Mouse (Mus musculus): Measurements from ENCODE around the gene Gm21083. TPM values are rescaled to one million over a fixed set of nuclear protein-coding genes. Genes with fewer than 3 reads are reported as not detected.
"Not testable (repeated sequence)": the region's sequence is repeated elsewhere in the genome, so short reads cannot be mapped to it uniquely, and the experiment has no call there.

Gene Gm21083
- not detected in 2 replicates for polyA plus RNA-seq (2011; ENCODE audit: insufficient read depth, insufficient read length, low replicate concordance, missing spikeins)

DNA sequence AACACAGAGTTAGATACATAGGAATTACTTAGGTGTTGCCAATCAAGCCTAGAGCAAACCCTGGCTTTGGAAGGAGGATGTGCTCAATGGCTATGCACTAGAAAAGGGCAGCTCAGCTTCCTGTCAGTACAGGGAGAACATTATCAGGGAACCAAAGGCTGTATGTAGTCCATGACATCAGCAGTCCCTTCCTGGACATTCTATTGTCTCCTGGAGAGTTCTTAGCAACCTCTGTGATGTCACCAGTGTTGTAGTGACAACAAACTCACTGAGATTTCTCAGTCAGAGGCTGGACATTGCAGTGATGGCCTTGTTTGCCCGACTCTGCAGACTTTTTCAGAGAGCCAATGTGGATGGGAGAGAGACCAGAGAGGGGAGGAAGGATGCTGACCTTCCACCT is at the start of gene Gm21083:
Gene Gm21083, plus strand, starts transcription at position 301 of the 400 bp plus-strand sequence.
- not testable (repeated sequence) for H3K4me3 ChIP-seq (replicated peaks; ENCODE audit: control insufficient read depth, low read depth, low read length); H3K4me1 ChIP-seq (ENCODE audit: control insufficient read depth, insufficient read depth, low read length); H3K27ac ChIP-seq (ENCODE audit: control insufficient read depth, insufficient read depth, low read depth, low read length, poor library complexity)
- 0% methylated on average over 1 of the region's 1 CpGs for WGBS

DNA sequence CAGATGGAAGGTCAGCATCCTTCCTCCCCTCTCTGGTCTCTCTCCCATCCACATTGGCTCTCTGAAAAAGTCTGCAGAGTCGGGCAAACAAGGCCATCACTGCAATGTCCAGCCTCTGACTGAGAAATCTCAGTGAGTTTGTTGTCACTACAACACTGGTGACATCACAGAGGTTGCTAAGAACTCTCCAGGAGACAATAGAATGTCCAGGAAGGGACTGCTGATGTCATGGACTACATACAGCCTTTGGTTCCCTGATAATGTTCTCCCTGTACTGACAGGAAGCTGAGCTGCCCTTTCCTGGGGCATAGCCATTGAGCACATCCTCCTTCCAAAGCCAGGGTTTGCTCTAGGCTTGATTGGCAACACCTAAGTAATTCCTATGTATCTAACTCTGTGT is 48.0 kb upstream of the Gm21083 start, which contains the start of gene Gm21190:
Gene Gm21190, minus strand, starts transcription at position 101 of the 400 bp plus-strand sequence.
- H3K4me3 ChIP-seq (replicated peaks; ENCODE audit: control insufficient read depth, low read depth, low read length); H3K27ac ChIP-seq (ENCODE audit: control insufficient read depth, insufficient read depth, low read depth, low read length, poor library complexity): not testable (repeated sequence)
- 25% methylated on average over 1 of the region's 1 CpGs for WGBS

DNA sequence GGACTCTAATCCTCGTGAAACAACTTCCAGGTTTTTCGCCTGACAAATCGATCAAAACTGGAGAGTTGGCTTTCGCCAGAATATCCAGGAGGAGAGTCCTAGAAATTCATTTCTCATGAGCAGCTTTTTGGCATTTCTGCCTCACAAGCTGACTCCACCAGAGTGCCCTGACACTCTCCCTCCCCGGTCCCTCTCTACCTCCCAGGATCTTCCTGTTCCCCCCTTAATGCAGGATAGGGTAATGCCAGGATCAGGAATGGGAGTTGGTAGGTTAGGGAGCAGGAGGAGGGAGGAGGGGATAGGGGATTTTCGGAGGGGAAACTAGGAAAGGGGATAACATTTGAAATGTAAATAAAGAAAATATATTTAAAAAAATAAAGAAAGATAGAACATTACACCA is 28.5 kb upstream of the Gm21083 start:
- 72% methylated on average over 6 of the region's 6 CpGs for WGBS
- not testable (repeated sequence) for H3K4me1 ChIP-seq (ENCODE audit: control insufficient read depth, insufficient read depth, low read length); H3K27ac ChIP-seq (ENCODE audit: control insufficient read depth, insufficient read depth, low read depth, low read length, poor library complexity); H3K4me3 ChIP-seq (replicated peaks; ENCODE audit: control insufficient read depth, low read depth, low read length)

More for the DNA sequence above, 48.0 kb upstream of the Gm21083 start, which contains the start of gene Gm21190:
- H3K4me1 ChIP-seq (ENCODE audit: control insufficient read depth, insufficient read depth, low read length): not testable (repeated sequence)

DNA sequence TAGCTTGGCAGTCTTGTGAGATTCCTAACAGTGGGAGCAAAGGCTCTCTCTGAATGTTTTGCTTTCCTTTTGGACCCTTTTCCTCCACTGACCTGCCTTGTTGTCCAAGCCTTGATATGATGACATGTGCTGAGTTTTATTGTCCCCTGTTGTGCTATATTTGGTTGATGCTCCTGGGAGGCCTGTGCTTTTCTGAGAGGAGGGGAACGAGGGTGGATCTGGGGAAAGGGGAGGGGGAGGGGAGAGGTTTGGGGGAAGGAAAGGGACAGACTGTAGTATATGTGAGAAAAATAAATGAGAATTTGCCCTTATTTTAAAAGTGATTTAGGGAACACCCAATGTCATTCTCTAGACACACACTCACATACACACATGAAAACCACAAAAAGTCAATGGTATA is 28.0 kb upstream of the Gm21083 start:
- not testable (repeated sequence) for H3K27ac ChIP-seq (ENCODE audit: control insufficient read depth, insufficient read depth, low read depth, low read length, poor library complexity); H3K4me3 ChIP-seq (replicated peaks; ENCODE audit: control insufficient read depth, low read depth, low read length); H3K4me1 ChIP-seq (ENCODE audit: control insufficient read depth, insufficient read depth, low read length)
- WGBS: 31% methylated on average over 1 of the region's 1 CpGs

DNA sequence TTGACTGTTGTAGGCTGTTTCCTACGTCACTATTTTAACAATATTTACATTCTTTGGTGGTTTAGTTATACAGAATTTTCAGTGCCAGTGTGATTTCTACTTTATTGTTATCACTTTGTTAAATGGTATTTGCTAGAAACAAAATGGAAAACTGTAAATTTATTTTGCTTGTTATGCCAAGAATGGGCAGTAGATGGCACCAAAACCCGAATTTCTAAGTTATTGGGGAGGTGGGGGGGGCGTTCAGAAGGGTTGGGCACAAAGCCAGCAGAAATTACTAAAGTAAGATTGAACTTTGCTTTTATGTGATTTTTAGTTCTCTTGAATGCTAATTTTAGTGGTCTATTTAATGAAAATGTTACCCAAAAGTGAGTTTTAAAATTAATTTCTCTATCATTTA is 27.5 kb upstream of the Gm21083 start:
- 8% methylated on average over 3 of the region's 3 CpGs for WGBS
- H3K4me1 ChIP-seq (ENCODE audit: control insufficient read depth, insufficient read depth, low read length); H3K4me3 ChIP-seq (replicated peaks; ENCODE audit: control insufficient read depth, low read depth, low read length); H3K27ac ChIP-seq (ENCODE audit: control insufficient read depth, insufficient read depth, low read depth, low read length, poor library complexity): not testable (repeated sequence)

DNA sequence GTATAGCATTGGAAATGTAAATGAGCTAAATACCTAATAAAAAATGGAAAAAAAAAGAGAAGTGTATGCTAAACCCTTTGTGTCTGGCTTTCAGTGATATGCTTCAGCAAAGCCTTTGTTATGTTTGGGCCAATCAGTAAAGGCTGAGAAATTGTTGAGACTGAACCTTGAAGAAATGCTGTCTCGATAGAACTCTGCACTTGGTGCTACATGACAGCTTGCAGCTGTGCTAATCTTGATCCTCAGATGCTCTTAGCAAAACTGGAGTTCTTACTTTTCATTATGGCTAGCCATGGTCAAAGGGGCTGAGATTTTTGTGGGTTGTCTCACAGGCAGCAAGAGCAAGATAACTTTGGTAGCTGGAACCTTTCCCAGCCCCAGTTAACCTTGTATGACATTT is 18.5 kb upstream of the Gm21083 start:
- not testable (repeated sequence) for H3K4me1 ChIP-seq (ENCODE audit: control insufficient read depth, insufficient read depth, low read length); H3K4me3 ChIP-seq (replicated peaks; ENCODE audit: control insufficient read depth, low read depth, low read length); H3K27ac ChIP-seq (ENCODE audit: control insufficient read depth, insufficient read depth, low read depth, low read length, poor library complexity)
- WGBS: 62% methylated on average over 1 of the region's 1 CpGs

DNA sequence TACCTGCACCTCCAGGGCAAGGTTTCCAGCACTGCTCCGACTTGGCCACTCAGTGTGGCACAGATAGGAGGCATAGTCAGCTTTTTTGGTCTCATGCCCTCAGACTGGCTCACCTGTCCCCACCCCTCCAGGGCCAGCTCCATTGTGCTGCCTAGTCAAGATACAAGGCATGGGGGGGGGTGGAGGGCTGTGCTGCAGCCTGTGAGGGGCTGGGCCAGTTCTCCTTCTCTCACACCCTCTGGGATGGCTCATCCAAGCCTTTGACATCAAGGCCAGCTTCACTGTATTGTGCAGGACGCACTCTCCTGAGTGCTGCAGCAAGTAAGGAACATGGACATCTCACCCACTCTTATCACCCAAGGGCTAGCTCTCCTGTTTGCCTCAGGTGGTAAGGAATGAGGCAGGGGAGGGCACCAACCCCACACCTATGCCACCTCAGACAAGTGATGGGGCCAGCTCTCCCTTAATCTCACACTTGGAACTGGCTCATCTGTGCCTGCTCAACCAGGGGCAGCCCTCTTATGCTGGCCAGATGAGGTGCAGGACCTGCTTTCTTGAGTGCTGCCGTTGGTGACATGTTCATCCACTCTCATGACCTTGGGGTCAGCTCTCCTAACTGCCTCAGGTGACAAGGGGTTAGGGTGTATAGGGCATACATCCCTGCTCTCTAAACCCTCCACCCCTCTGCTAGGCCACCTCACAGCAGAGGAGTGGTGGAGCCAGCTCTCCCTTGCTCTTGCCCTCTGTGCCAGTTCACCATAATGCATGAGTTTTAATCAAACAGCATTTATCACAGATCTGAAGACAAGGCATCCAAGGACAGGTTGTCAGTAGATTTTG is 15.5 kb upstream of the Gm21083 start:
- not testable (repeated sequence) for H3K4me3 ChIP-seq (replicated peaks; ENCODE audit: control insufficient read depth, low read depth, low read length); H3K4me1 ChIP-seq (ENCODE audit: control insufficient read depth, insufficient read depth, low read length); H3K27ac ChIP-seq (ENCODE audit: control insufficient read depth, insufficient read depth, low read depth, low read length, poor library complexity)
- 66% methylated on average over 3 of the region's 3 CpGs for WGBS

DNA sequence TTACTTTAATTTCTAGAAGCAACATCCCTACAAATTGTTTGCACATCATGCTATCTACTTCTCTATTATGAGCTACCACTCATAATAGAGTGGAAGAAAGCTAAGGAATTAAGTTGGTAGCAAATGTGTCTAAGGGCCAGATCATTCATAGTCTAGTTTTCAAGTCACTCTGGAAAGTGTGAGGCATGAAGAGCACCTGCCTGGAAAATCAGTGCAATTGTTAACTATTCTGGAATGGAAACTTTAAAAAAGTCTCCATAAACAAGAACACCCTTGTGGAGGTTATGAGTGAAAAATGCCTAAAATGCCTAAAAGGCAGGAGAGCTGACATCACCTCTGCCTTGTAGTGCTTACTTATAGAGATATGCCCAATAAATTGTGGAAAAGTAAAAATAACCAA is 3.4 kb upstream of the Gm21083 start:
- H3K4me1 ChIP-seq (ENCODE audit: control insufficient read depth, insufficient read depth, low read length); H3K4me3 ChIP-seq (replicated peaks; ENCODE audit: control insufficient read depth, low read depth, low read length); H3K27ac ChIP-seq (ENCODE audit: control insufficient read depth, insufficient read depth, low read depth, low read length, poor library complexity): not testable (repeated sequence)

DNA sequence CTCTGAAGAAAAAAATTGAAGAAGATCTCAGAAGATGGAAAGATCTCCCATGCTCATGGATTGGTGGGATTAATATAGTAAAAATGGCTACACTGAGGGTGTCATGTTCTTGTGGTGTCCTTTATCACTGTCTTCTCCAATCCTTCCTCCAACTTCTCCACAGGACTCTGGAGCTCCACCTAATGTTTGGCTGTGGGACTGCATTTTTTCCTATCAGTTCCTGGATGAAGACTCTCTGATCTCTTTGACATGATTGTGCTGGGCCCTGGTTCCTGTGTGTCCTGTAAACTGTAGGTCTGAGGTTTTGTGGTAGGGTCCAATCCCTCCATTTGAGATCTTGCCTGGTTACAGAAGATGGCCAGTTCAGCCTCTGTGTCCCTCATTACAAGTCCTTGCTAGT is 9.2 kb downstream of the Gm21083 start:
- not testable (repeated sequence) for H3K27ac ChIP-seq (ENCODE audit: control insufficient read depth, insufficient read depth, low read depth, low read length, poor library complexity); H3K4me1 ChIP-seq (ENCODE audit: control insufficient read depth, insufficient read depth, low read length); H3K4me3 ChIP-seq (replicated peaks; ENCODE audit: control insufficient read depth, low read depth, low read length)

DNA sequence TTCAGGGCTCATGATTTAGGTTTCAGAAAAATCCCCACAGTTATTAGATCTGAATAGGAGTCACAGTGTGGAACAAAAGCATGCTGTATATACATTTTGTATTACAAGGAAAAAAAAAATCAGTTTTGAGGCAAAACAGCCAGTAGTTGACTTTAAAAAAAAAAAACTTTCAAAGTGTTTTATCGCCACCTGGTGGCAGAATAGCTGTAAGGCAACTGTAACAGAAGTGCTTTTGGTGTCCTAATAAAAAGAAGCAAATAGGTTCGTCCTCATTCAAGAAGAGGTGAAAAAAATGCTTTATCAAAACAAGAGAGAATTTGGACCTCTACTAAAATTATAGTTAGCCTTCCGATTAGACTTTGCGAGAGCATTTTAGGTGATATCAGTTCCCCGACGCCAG is 11.2 kb downstream of the Gm21083 start:
- not testable (repeated sequence) for H3K4me1 ChIP-seq (ENCODE audit: control insufficient read depth, insufficient read depth, low read length); H3K4me3 ChIP-seq (replicated peaks; ENCODE audit: control insufficient read depth, low read depth, low read length); H3K27ac ChIP-seq (ENCODE audit: control insufficient read depth, insufficient read depth, low read depth, low read length, poor library complexity)
- WGBS: 29% methylated on average over 6 of the region's 6 CpGs

DNA sequence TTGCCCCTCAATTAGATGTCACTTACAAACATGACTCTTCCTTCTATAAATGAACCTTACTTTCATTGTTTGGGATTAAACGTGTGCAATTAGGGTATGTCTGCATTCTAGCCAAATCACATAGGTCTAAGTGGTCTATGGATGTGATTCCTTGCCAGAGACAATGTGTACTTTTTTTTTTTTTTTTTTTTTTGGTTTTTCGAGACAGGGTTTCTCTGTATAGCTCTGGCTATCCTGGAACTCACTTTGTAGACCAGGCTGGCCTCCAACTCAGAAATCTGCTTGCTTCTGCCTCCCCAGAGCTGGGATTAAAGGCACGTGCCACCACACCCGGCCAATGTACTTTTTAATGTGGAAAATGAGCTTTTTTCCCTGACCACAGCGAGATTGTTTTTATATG is 13.5 kb downstream of the Gm21083 start:
- WGBS: 49% methylated on average over 5 of the region's 5 CpGs
- not testable (repeated sequence) for H3K27ac ChIP-seq (ENCODE audit: control insufficient read depth, insufficient read depth, low read depth, low read length, poor library complexity); H3K4me1 ChIP-seq (ENCODE audit: control insufficient read depth, insufficient read depth, low read length); H3K4me3 ChIP-seq (replicated peaks; ENCODE audit: control insufficient read depth, low read depth, low read length)

DNA sequence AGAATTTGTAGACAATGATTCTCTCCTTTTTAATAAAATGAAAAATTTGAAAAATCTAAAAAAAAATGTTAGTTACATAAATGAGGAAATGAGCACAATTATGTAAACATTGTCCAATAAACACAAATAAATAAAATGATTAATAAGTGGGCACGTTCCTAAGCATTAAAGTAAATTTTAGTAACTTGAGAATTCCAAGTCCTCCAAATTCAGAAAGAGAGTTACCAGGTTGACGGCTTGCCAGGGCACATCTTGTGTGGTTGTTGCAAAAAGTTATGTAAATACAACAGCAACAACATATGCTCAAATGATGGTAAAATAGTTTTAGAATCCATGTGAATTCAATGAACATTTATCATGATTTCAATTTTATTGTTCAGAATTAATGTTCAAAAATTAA is 14.4 kb downstream of the Gm21083 start:
- not testable (repeated sequence) for H3K4me1 ChIP-seq (ENCODE audit: control insufficient read depth, insufficient read depth, low read length); H3K27ac ChIP-seq (ENCODE audit: control insufficient read depth, insufficient read depth, low read depth, low read length, poor library complexity); H3K4me3 ChIP-seq (replicated peaks; ENCODE audit: control insufficient read depth, low read depth, low read length)
- 57% methylated on average over 2 of the region's 2 CpGs for WGBS

DNA sequence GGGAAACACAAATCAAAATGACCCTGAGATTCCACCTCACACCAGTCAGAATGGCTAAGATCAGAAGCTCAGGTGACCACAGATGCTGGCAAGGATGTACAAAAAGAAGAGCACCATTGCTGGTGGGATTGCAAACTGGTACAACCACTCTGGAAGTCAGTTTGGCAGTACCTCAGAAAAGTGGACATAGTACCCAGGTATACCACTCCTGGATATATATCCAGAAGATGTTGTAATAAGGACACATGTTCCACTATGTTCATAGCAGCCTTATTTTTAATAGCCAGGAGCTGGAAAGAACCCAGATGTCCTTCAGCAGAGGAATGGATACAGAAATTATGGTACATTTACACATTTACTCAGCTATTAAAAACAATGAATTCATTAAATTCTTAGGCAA is 21.7 kb downstream of the Gm21083 start:
- H3K27ac ChIP-seq (ENCODE audit: control insufficient read depth, insufficient read depth, low read depth, low read length, poor library complexity); H3K4me3 ChIP-seq (replicated peaks; ENCODE audit: control insufficient read depth, low read depth, low read length); H3K4me1 ChIP-seq (ENCODE audit: control insufficient read depth, insufficient read depth, low read length): not testable (repeated sequence)

DNA sequence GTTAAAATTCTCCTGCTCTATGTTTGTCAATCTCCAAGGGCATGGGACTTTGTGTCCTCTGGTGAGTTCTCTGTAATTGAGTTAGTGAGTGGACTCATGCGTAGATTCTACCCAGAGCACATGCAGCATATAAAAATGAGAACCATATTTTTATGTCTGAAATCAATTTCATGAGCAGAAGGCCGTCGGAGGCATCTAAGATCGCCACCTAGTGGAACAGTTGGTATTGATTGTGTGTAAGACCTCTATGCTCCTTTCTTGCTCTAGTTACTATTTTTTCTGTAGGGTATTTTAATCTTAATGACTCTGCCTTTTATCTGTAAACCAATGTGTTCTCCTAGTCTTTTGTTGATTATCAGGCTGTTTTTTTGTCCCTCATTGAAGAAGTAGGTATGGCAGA is 23.2 kb downstream of the Gm21083 start:
- not testable (repeated sequence) for H3K4me1 ChIP-seq (ENCODE audit: control insufficient read depth, insufficient read depth, low read length)
- 31% methylated on average over 4 of the region's 4 CpGs for WGBS

More for the DNA sequence above, 23.2 kb downstream of the Gm21083 start:
- not testable (repeated sequence) for H3K4me3 ChIP-seq (replicated peaks; ENCODE audit: control insufficient read depth, low read depth, low read length); H3K27ac ChIP-seq (ENCODE audit: control insufficient read depth, insufficient read depth, low read depth, low read length, poor library complexity)
